Mouse (Mus musculus): ENCODE results near the gene Tldc1.

- no peak for TF ChIP-seq CTCF (IDR thresholded peaks at IDR 0.05; ENCODE audit: insufficient read depth, low read length)
- TF ChIP-seq POLR2A (IDR thresholded peaks at IDR 0.05; ENCODE audit: borderline replicate concordance, extremely low read depth, low read depth, low read length) = no peak
These were observed 46.1 kb downstream of the Tldc1 start for GRCm38 (mm10) chr8:119732072-119732471.

Data from lung, adult 2 months (tissue).